Mouse (Mus musculus): ENCODE data around the gene Smg5. TPM values are rescaled to one million over a fixed set of nuclear protein-coding genes. Genes with fewer than 3 reads are reported as not detected.
"Not testable (repeated sequence)": the region's sequence is repeated elsewhere in the genome, so short reads cannot be mapped to it uniquely, and the experiment has no call there.

Smg5 gene
- total RNA-seq, 2 experiments from 2014 or later, result 42.8 to 55.9 TPM

GRCm38 (mm10) chr3:88352907-88353306 lies 16.8 kb downstream of the Smg5 start:
- DNase-seq, result no peak

GRCm38 (mm10) chr3:88354396-88355165 lies 18.5 kb downstream of the Smg5 start:
- DNase-seq, result peak; percentile 79

- DNase-seq, result no peak
Measured at GRCm38 (mm10) chr3:88359584-88359983, 23.5 kb downstream of the Smg5 start.

GRCm38 (mm10) chr3:88359989-88360388 lies 23.9 kb downstream of the Smg5 start:
- no peak for DNase-seq

- DNase-seq, result no peak
Measured at GRCm38 (mm10) chr3:88361096-88361495, 25.0 kb downstream of the Smg5 start.

- no peak for DNase-seq
Measured at GRCm38 (mm10) chr3:88361612-88362313, 25.7 kb downstream of the Smg5 start.

GRCm38 (mm10) chr3:88363700-88364099 lies 27.6 kb downstream of the Smg5 start:
- no peak for DNase-seq

GRCm38 (mm10) chr3:88364337-88364736 lies 28.3 kb downstream of the Smg5 start, which contains the start of gene Paqr6:
Paqr6 (plus strand) TSS chr3:88364584.
- DNase-seq, result peak; percentile 82

- no peak for DNase-seq
Measured at GRCm38 (mm10) chr3:88365705-88366361, 29.8 kb downstream of the Smg5 start.

GRCm38 (mm10) chr3:88366830-88367428 lies 30.9 kb downstream of the Smg5 start:
- DNase-seq, result peak; percentile 71

GRCm38 (mm10) chr3:88367517-88367916 lies 31.5 kb downstream of the Smg5 start:
- not testable (repeated sequence) for DNase-seq

- not testable (repeated sequence) for DNase-seq
Measured at GRCm38 (mm10) chr3:88368511-88368910, 32.5 kb downstream of the Smg5 start.

GRCm38 (mm10) chr3:88372643-88373042 lies 36.6 kb downstream of the Smg5 start, which contains the start of gene Bglap3:
Bglap3 (minus strand) TSS chr3:88372743.
- not testable (repeated sequence) for DNase-seq

- DNase-seq, result peak; percentile 4
Measured at GRCm38 (mm10) chr3:88375750-88376626, 39.9 kb downstream of the Smg5 start.

- DNase-seq, result not testable (repeated sequence)
Measured at GRCm38 (mm10) chr3:88376644-88377043, 40.6 kb downstream of the Smg5 start.

GRCm38 (mm10) chr3:88378599-88378998 lies 42.5 kb downstream of the Smg5 start, which contains the start of gene Bglap2:
Bglap2 (minus strand) TSS chr3:88378699.
- not testable (repeated sequence) for DNase-seq

- peak; percentile 51 for DNase-seq
Measured at GRCm38 (mm10) chr3:88381389-88382315, 45.6 kb downstream of the Smg5 start.

GRCm38 (mm10) chr3:88382383-88382782 lies 46.3 kb downstream of the Smg5 start:
- DNase-seq, result not testable (repeated sequence)

- DNase-seq, result no peak
Measured at GRCm38 (mm10) chr3:88384364-88384763, 48.3 kb downstream of the Smg5 start, which contains the start of gene Bglap. Bglap (minus strand) TSS chr3:88384464.

Data from adrenal gland, postnatal 10 days (tissue).